Mouse (Mus musculus) adrenal gland, adult 2 months (tissue): Measurements from ENCODE around the gene Gpr35. TPM values are rescaled to one million over a fixed set of nuclear protein-coding genes. Genes with fewer than 3 reads are reported as not detected.
"Not testable (repeated sequence)": the region's sequence is repeated elsewhere in the genome, so short reads cannot be mapped to it uniquely, and the experiment has no call there.

Experiments used
- DNase-seq: peaks from one replicate; pipeline ENCODE4 v3.0.0; 2021
- polyA plus RNA-seq: library from polyadenylated mRNA; depleted of rRNA; stranded (reverse); fragments of >200 nt; gene quantifications from 2 replicates; pipeline ENCODE4 v1.2.3, GENCODE M21; 2012
- total RNA-seq, 2 experiments: library from RNA; stranded (reverse); gene quantifications; 2 replicates each; pipeline ENCODE4 v1.2.3; 2021

Gpr35 gene
- total and polyA plus RNA-seq, 3 experiments, result 0.76 to 2.2 (median 2.1) TPM

DNA sequence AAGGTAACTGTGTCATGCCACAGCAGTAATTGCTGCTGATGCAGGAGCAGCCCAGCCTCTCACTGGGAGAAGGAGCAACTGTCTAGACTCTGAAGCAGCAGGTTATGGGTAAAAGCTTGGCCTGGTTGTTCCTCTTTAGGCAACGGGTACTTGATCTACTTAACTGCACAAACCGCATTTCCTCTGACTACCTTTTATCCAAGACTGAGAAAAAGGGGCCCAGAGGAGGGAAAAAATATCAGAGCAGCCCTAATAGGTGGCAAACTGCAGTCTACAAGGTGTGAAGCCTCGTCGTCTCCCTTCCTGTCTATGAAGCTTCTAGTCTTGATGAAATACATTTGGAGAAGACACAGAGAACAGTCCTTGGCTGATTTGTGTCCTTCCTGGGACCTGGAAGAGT is 17.1 kb upstream of the Gpr35 start:
- DNase-seq, result no peak

DNA sequence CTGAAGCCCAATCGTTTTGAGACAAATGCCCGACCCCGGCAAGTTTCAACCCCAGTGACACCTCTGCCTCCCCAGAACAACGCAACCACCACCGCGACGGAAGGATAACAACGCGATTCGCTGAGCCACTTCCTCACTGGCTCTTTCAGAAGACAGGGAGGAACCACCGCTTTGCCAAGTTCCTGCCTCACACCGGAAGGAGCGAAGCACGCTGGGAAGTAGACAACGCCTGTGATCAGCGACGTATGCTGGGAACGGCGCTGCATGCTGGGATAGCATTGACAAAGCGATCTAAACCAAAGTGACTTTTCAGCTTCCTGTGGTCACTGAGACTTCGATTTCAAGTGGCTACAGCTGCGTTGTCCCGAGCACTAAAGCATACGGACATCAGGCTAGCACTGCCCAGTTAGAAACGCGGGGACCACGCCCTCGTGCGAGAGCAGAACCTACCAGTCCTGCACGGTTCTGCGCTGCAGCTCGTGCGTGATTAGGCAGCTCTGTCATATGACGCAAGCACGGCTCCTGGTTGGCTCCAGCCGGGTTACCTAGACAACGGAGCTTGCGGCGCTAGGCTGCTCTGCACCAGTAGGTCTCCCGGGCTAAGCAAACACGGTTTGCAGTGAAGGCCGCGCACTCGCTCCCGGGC is 16.4 kb upstream of the Gpr35 start, which contains the start of gene Capn10:
Capn10 (plus strand) TSS at position 195 of the 646 bp plus-strand sequence.
- peak; percentile 95 for DNase-seq

DNA sequence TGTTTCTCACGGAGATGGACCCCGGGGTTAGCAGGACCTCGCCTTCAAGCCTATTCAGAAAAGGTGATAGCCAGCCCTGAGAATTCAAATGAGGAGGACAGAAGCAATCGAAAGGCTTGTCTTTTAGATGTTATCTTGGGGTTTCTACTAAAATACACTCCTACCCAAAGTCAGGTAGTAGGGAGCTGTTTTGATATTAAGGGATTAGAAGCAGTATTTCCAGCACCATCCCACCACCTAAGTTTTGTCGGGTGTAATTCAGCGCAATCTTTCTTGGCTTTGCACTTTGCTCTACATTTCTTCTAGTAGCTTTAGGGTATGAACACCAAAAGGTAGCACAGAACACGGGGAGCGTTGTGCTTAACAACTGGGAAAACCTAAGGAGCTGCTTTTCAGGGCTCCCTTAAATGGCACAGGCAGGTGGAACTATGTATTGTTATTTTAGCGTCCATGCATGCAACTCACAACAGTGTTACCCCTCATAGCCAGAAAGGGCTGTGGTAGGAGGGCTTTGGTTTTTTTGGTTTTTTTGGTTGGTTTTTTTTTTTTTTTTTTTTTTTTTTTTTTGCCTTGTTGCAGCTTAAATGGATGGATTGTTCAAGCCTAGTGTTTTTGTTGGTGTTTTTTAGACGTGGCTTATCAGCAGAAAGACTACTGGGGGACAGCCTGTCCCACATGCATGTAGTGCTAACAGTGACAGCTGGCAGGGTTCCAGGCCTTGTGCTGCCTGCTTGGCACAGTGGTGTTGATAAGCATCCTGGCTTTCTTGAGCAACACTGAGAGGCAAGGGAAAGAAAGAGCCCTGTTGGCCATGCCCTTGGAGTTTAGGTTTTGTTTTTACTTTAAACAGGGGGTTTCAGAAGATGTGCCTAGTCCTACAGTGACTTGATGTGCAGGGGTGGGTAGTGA is 15.4 kb upstream of the Gpr35 start:
- DNase-seq, result peak; percentile 50

DNA sequence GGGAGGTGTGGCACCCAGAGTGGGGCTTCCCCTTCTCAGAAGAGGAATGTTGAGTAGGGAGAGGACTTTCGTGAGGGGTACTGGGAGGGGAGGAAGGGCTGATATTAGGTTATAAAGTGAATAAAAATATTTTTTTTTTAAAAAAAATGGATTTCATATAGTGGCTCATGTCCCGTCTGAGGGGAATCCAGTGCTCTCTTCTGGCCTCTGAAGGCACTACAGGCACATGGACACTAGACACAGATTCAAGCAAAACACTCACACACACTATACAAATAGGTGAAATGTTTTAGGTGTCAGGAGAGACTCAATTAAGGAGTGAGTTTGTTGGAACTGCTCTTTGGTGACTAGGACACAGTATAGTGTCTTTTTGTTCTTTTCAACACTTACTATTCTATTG is 14.7 kb upstream of the Gpr35 start:
- no peak for DNase-seq

DNA sequence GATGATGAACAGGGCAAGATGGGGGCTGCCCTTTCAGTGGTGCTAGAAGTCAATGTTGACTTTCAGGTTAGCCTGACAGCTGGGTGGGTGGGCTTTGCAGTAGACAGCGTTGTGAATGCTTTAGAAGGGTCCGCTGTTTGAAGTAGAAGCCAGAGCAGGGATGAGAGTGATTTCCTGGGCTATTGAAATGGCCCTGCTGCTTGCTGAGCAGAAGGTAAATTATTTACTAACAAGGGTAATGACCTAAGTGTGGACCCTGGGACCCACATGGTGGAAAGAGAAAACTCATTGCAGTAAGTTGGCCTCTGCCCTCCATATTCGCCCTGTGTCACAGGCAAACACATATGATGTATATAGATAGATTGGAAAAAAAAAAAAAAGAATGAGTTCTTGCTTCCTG is 14.2 kb upstream of the Gpr35 start:
- DNase-seq, result no peak

DNA sequence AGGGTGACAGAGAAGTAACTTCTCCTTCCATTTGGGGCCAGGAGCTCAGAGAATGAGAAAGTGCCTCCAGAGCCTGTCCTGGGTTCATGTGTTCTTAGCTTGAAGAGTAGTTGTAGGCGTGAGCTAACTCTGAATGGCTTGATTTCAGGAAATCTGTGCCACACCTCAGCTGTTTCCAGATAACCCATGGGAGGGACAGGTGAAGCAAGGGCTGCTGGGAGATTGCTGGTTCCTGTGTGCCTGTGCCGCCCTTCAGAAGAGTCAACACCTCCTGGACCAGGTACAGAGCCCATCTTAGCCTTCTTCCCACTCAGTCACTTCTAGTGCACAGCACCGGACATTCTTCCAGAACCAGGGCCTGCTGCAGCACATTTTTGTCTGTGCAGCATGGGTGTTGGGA is 12.9 kb upstream of the Gpr35 start:
- DNase-seq, result no peak

DNA sequence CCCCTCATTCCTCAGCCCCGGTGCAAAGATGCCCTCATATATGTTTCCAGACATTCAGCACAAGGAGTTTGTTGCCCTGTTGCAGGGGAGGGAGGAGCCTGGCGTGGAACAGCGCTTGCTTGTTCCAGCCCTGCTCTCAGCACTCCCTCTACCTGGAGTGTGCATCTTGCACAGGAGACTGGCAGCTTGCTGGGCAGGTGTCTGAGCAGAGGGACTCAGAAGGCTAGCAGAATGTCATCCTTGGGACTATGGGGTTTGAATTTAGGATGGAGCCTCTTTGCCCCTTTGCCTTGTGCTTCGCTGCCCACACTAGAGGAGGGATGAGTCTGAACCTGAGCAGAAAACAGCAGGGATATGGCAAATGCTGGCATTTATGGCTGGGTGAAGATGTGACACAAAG is 10.9 kb upstream of the Gpr35 start:
- no peak for DNase-seq

DNA sequence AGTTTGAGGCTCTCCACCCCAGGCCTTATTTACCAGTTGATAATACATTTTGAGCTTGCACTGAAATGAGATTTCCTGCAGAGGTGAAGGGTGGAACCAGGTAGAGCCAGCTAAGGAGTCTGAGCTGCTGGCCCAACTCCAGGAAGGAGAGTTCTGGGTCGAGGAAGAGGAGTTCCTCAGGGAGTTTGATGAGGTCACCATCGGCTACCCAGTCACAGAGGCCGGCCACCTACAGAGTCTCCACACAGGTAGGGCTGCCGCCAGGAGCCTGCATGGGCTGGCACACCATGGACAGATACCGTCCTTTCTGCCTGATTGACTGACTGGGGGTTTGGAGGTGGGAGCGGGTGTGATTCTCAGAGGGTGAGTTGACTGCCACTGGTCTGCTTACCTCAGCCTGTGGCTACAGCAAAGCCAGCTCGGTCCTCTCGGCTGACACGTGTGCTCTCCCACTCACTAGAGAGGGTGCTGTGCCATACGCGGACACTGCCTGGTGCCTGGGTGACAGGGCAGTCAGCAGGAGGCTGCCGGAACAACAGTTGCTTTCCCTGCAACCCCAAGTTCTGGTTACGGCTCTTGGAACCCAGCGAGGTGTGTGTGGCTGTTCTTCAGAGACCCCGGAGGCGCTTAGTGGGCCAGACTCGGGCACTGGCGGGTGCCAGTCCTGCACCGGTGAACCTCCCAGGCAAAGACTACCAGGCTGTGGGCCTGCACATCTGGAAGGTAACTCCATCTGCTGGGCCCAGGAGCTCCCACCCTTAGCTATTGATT is 7.3 kb upstream of the Gpr35 start:
- DNase-seq, result no peak

DNA sequence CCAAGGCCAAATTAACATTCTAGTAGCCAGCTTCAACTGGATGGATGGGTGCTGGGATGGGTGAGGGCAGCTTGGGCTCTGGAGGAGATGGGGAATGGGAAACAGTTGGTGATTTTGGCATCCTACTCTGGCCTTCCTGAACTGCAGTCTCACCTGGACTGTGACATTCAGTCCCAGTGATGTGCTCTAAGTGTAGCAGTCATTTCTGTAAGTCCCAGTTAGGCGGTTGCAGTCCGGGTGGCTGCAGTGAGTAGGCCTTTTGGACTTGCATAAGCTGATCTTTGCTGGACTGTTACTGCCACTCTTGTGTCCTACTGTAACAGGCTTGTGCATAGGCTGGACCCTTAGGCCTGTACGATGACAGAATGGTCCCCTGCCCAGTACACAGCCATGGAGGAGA is 2.7 kb upstream of the Gpr35 start:
- no peak for DNase-seq

DNA sequence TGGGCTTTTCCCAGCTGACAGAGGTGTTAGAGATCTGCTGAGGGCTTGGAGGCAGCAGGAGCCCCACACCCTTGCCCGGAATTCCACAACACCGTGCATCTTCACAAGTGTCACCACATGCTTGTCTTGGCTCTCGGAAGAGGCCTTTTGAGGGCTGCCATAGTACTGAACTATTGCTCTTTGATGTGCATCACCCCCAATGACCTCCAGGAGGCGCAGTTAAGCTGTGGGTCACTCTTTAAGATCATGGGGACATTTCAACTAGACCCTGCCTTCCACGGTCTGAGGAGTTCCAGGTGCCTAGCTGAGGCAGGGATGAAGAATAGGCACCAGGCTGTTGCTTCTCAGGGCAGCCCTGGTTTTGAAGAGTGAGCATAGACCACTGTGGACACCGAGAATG is 1.2 kb upstream of the Gpr35 start:
- no peak for DNase-seq

DNA sequence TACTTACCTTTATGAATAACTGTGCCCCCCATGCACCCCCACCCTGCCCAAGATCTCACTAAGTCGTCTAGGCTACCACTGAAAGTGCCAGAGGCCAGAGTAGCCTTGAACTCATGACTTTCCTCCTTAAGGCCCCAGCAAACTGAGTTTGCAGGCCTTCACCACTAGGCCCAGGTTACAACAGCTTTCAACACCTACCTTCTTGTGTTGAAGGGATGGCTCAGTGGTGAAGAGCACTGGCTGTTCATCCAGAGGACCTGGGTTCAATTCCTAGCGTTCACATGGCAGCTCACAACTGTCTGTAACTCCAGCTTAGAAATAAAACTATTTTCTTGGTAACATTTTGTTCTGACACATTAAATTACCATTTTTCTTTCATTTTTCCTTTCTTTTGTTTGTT is 3.0 kb downstream of the Gpr35 start:
- DNase-seq, result no peak

DNA sequence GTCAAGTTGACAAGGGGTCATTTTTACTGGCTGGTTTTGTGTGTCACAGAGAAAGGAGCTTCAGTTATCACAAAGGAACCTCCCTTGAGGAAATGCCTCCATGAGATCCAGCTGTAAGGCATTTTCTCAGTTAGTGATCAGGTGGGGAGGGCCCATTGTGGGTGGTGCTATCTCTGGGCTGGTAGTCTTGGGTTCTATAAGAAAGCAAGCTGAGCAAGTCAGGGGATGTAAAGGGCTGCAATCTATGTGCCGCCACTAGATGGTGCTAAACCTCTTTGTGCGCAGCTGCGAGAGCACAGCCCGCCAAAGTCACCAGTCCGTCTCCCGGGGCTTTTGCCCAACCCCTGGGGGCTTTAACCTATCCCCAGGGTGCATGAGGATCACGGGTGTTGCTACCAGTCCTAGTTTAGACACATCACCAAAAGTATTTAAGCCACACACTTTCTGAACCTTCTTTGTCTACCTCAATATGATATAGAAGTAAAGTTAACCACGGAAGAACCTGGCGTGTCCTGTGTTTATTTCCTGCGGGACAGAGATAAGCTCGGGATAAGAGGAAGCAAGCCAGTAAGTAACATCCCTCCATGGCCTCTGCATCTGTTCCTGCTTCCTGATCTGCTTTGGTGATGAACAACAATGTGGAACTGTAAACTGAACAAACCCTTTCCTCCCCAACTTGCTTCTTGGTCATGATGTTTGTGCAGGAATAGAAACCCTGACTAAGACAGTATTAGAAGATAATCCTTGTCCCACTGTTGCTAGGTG is 6.1 kb downstream of the Gpr35 start:
- peak; percentile 72 for DNase-seq

DNA sequence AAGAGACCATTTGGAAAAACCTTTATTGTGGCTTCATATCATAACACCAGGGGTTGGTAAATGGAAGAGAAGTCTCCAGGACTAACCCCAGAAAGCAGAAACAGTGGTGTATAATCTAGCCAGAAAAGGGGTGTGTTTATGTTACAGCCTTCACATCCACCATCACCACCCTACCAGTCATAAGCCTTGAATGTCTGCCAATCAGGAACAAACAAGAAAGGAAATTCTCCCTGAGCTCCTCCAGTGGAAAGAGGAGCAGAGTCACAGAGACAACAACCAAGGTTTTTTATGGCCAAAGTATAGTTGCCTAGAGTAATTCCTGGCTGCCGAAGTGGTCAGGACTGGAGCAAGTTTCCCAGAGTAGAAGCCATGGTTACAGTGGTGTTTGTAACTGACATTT is 8.3 kb downstream of the Gpr35 start:
- DNase-seq, result no peak

DNA sequence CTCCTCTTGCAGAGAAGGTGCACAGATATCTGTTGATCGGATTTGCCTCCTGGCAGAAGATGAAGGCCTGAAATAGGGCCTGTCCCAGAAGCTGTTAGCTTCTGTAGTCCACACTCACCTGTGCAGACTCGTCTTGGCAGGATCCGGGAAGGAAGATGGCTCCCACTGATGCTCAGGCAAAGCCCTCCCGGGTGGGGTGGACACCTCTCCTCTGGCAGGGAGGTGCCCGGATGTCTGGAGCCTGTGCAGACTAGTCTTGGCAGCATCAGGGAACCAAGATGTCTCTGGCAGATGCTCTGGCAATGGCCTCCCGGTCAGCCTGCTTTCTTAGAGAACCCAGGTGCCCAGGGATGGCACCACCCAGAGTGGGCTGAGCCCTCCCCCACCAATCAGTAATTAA is 20.1 kb downstream of the Gpr35 start:
- not testable (repeated sequence) for DNase-seq

DNA sequence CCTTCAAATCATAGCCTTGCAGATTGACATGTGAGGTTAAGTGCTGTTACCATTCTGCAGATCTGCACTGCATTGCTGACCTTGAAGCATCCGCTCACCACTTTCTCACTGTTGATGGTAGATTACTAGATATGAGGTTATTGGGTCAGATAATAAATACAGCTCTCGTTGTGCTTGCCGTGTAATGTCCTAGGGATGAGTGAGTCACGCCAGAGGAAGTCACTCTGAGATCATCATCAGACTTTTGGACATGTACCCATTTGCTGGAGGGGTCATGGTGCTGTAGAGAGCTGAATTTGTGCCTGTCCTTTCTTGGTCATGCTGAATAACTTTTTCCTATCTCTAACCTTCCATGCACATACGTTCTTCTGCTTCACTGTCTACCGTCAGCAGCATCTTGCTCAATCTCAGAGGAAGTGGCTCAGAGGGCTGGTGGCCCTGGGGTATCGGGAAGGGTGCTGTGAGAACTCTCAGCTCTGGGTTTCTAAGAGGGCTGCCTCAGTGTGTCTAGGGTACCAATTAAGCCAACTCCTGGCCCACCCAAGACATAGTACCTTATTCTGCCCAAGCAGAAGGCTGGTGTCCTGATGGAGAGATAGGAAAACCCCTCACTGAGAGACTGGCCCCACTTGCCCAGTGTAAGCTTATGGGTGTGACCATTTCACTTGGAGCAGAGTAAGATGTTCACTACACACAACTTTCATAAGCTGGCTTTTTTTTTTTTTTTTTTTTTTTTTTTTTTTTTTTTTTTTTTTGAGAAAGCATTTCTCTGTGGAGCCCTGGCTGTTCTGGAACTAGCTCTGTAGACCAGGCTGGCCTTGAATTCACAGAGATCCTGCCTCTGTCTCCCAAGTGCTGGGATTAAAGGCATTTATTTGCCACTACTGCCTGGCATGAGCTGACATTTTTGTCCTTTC is 21.5 kb downstream of the Gpr35 start:
- DNase-seq, result peak; percentile 66

DNA sequence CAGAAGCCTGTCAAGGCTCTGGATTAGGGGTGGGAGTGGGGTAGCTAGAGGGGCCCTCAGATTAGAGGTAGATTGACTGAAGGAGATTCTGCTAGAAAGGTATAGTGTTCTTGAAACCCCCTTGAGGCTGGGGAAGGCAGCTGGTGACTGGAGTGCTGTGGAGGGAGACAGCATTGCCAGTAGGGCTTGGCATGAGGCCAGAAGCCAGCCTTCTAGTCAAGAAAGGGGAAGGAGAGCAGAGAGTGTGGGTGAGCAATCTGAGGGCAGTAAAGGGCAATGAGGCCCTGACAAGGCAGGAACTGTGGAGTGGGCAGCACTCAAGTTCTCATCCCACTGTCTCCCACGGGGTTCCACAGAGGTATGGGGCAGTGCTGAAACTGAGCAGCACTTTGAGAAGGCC is 22.2 kb downstream of the Gpr35 start:
- peak; percentile 78 for DNase-seq

DNA sequence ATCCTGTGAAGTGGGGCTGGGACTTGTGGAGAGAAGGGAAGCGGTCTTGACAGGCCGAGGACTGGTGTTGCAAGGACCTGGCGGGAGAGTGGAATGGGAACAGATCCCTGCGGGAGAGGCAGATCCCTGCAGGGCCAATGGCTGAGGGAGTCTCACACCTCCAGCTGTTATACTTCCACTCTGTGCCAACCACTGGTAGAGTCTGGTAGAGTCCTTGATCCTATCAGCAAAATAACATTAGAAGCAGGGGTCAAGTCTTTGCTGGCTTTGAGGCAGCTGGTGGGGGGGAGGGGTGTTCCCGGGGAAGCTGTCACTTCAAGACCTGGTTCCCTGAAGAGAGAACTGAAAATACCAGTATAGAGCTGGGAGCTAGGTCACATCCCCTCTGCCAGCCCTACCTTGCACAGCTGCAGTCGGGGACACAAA is 25.5 kb downstream of the Gpr35 start:
- peak; percentile 30 for DNase-seq

DNA sequence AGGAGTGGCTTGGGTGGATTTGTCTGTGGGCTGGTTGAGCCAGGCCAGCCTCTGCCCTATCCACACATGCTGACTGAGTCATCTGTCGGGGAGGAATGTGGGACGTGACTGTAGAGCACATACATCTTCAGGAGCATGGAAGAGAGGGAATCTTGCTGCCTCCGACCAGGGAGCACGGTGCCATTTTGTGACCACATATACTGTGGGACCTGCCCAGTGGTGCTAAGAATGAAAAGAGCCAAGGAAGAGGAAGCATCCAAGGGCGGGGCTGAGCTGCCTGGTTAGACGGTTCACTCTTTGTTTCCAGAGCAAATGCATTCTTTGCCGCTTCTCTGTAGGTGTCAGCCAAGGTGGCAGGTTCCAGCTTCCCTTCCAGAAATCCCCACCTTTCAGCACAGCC is 28.0 kb downstream of the Gpr35 start:
- peak; percentile 40 for DNase-seq

DNA sequence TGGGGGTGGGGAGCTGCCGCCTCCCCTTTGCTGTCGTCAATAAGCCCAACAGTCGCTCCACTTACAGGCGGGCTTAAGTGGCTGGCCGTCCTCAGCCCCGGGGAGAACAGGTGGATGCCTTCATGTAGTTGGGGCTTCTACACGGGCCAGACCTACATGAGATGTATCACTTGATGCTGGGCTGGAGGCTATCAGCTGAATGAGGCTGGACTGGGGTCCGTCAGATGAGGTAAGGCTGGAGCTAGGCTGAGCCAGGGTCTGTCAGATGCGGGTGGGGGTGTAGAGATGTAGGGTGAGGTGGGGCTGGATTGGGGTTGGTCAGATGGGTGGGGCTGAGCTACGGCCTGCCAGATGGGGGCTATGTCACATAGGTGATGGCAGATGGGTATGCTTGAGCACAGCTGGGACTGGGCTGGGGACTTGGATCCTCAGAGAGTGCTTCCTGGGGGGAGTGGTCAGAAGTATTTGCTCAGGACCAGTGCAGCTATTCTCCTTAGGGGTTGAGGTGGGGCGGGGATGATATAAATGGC is 28.5 kb downstream of the Gpr35 start:
- DNase-seq, result peak; percentile 3

DNA sequence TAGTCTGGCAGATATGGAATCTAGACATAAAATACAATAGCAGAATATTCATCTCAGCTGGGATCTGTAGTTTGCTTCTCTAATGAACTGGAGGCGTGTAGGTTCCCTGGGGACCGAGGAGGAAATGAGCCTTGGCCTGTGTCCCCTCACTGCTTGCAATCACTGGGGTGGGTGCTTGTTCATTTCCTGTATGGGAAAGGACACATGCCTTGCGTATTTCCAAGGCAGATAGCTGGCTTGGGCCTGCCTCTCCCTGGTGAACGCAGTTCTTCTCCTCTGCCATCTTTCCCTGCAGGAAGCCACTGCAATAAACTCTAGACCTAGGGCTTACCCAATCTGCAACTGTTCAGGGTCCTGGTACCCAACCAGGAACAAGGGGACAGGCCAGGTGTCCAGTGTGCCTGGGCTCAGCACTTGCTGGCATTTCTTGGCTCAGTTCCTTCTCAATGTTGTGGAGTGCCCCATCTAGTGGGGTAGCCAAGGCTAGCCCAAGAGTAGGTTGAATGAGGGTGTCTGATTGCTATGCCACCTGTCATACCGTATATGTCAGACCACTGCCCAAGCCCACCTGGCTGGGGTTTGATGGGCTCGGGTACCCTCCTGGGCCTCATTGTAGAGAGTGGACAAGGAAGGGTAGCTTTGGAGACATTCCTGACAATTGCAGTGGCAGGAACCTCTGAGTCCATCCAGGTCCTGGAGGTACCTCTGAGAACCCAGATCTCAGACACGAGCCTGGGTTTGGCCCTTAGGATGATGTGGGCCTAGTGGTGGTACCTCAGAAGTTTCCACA is 30.6 kb downstream of the Gpr35 start:
- DNase-seq, result peak; percentile 50
